ENCODE assay signal across 8 mouse cellular contexts in the genomic region with DNA sequence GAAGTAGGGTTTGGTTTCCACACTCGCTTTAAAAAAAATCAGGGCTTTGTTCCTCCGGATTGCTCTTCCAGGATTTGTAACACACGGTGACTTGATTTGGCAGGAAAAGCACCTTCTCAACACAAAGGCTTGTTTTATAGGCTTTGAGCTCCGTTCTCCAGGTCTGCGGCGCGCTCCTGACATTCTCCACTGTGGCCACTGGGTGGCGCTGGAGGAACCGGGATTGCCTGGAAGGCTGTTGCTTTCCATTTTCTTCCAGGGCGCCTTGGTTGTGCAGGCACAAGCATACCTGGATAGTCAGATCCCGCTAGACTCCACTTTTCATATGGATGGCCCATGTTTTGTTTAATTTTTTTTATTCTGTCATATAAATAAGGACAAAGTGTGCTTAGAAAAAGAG. TPM values are rescaled to one million over a fixed set of nuclear protein-coding genes. Genes with fewer than 3 reads are reported as not detected.
A peak's percentile ranks its signal among the peaks of the same experiment; 100 is the strongest.
DNase-seq lines count a peak whose midpoint lies in the region; ATAC-seq lines count a peak whose summit lies in the region.

No protein-coding gene starts in this region.

- WGBS in forebrain, embryonic 14.5 days, result 9% methylated on average over 11 of the region's 11 CpGs
- 4% methylated on average over 11 of the region's 11 CpGs for WGBS in lung, embryonic 16.5 days

- H3K9me3 ChIP-seq in forebrain, embryonic 14.5 days (replicated peaks; ENCODE audit: control insufficient read depth, low read length), result no peaks in the 10 kb centered on the region
- H3K9me3 ChIP-seq in lung, embryonic 16.5 days (ENCODE audit: control insufficient read depth, low read length), result no peaks in the 10 kb centered on the region

- intact Hi-C loops in heart, postnatal 10 days (cut with DNase I), result loop anchor here (5.0 kb wide), 2 partner anchors 99 to 274 kb away; no protein-coding TSS in a partner anchor

- peak; percentile 85 for DNase-seq in ES-CJ7 (ENCODE audit: low read depth, low spot score)
- DNase-seq in forebrain, embryonic 14.5 days (ENCODE audit: low spot score), result peak; percentile 87
- DNase-seq in heart, postnatal 10 days, result peak; percentile 88 to 93
- DNase-seq in layer of hippocampus, adult 18-20 months (ENCODE audit: low spot score in 2 of 2), result peak; percentile 82 to 95
- DNase-seq in retina, embryonic 14.5 days (ENCODE audit: low spot score), result peak; percentile 88
- peak; percentile 49 to 53 for DNase-seq in thymus, postnatal 36 days

- no peaks in the 10 kb centered on the region for H3K27me3 ChIP-seq in forebrain, embryonic 14.5 days (replicated peaks; ENCODE audit: control insufficient read depth, insufficient read depth, low read length)
- H3K27me3 ChIP-seq in lung, embryonic 16.5 days (ENCODE audit: control insufficient read depth, insufficient read depth, low read depth, low read length), result no peaks in the 10 kb centered on the region

- no peak overlapping the region for H3K4me2 ChIP-seq in forebrain, embryonic 14.5 days (ENCODE audit: low read length)
- H3K4me2 ChIP-seq in lung, embryonic 16.5 days (ENCODE audit: low read depth, low read length), result peak overlapping the region; percentile 37

- H3K9ac ChIP-seq in forebrain, embryonic 14.5 days (ENCODE audit: low read length), result no peak overlapping the region
- H3K9ac ChIP-seq in lung, embryonic 16.5 days (ENCODE audit: low read length), result no peak overlapping the region

- no peak overlapping the region for H3K4me3 ChIP-seq in forebrain, embryonic 14.5 days (ENCODE audit: low read depth, low read length)
- peak overlapping the region; percentile 3; the same call in 1 of the 2 replicates for H3K4me3 ChIP-seq in lung, embryonic 16.5 days (ENCODE audit: low read length)

- no peaks in the 10 kb centered on the region for H3K4me1 ChIP-seq in forebrain, embryonic 14.5 days (ENCODE audit: control insufficient read depth, insufficient read depth, low read length)
- no peaks in the 10 kb centered on the region; the same call in 1 of the 2 replicates for H3K4me1 ChIP-seq in lung, embryonic 16.5 days (replicated peaks; ENCODE audit: control insufficient read depth, insufficient read depth, low read length)

- H3K36me3 ChIP-seq in forebrain, embryonic 14.5 days (ENCODE audit: control insufficient read depth, insufficient read depth, low read length), result no peaks in the 10 kb centered on the region
- H3K36me3 ChIP-seq in lung, embryonic 16.5 days (ENCODE audit: control insufficient read depth, insufficient read depth, low read length), result no peaks in the 10 kb centered on the region

- ATAC-seq in cerebellum, adult (ENCODE audit: insufficient number of reproducible peaks, low FRiP score, low TSS enrichment), result peak; percentile 79
- ATAC-seq in forebrain, embryonic 14.5 days, result peak; percentile 84
- peak; percentile 71; the same call in 1 of the 2 replicates for ATAC-seq in lung, embryonic 16.5 days (ENCODE audit: low read depth)

- H3K27ac ChIP-seq in forebrain, embryonic 14.5 days (ENCODE audit: low read depth, low read length), result no peak overlapping the region
- no peak overlapping the region for H3K27ac ChIP-seq in lung, embryonic 16.5 days (ENCODE audit: low read length)

RNA-seq across cellular contexts. Expression of a gene that starts 29.7 kb away (rescaled TPM):
- 45.4 and 49.3 TPM in 2 replicates for polyA plus RNA-seq in forebrain, embryonic 14.5 days (2014; fragmentation: Nextera tagmentation; extraction: Ambion mirVana)
- 10 to 100 TPM in 1 of 2 experiments, 1 to 10 TPM in 1; 8.8 to 11.9 TPM for total RNA-seq in heart, postnatal 10 days (2021)
- total RNA-seq in layer of hippocampus, adult 18-20 months (2021), result 10 to 100 TPM; 18.1 to 18.2 TPM
- polyA plus RNA-seq in lung, embryonic 16.5 days (2015; fragmentation: Nextera tagmentation; extraction: Ambion mirVana), result 23.4 and 26.1 TPM in 2 replicates
